Mouse (Mus musculus) liver, postnatal 0 days (tissue): ENCODE data around the gene Grid2.

Source experiments
- CTCF ChIP-seq: sonication (generic); IDR thresholded peaks from 2 replicates; pipeline ENCODE4 v1.5.1; 2016; ENCODE audit warnings: antibody characterized with exemption, low read depth
- EP300 ChIP-seq: IDR thresholded peaks from 2 replicates; pipeline ENCODE4 v1.6.1; 2016; ENCODE audit warnings: antibody characterized with exemption, low read depth, mild to moderate bottlenecking

- TF ChIP-seq CTCF = no peak
- no peak for TF ChIP-seq EP300
These were observed 639.0 kb downstream of the Grid2 start for GRCm38 (mm10) chr6:63894714-63895113.
